Mouse (Mus musculus): ENCODE measurements around the gene Slc7a8.

Gene Slc7a8

GRCm38 (mm10) chr14:54699586-54699985, 82.2 kb downstream of the Slc7a8 start:
- DNase-seq (ENCODE audit: low spot score), result no peak

- DNase-seq (ENCODE audit: low spot score), result no peak
These were observed 83.0 kb downstream of the Slc7a8 start, which contains the start of gene Gm29776 for GRCm38 (mm10) chr14:54698733-54699132. TSS of gene Gm29776 (minus strand) at chr14:54698833.

- DNase-seq (ENCODE audit: low spot score), result no peak
These were observed 85.0 kb downstream of the Slc7a8 start for GRCm38 (mm10) chr14:54696752-54697151.

DNA sequence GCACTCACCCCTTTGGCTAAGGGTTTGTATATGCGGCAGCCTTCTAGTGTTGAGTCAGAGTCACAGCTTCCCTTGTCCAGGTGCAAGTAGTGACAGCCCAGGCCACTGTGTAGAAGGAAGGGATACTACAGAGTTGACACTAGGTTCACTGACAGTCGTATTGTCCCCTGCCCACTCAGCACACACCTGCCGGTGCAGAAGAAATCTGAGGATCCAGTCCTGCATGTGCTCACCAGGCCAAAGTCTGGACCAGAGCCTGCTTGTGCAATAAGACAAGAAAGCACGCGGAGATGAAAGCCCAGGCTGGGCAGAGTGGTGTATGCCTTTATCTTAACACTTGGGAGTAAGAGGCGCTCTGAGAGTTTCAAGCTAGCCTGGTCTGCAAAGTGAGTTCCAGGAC, 86.7 kb downstream of the Slc7a8 start:
- DNase-seq (ENCODE audit: low spot score), result no peak

DNA sequence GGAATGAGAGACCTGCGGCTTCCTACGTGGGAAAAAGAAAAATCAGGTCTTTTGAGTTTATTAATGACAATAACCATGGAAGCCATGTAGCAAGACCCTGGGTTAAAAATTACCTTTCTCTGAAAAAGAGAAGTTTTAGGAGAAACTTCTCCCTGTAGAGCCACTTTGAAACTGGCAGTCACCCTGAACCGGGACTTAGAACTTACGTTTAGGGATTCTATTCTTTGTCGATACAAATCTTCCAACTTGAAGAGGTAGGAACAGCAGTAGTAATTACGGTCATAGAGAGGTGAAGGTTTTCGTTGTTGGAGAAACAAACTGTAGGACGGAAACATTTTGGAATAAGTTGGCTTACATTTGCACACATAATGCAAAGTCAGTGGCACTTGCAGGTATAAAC, 94.5 kb downstream of the Slc7a8 start:
- no peak for DNase-seq (ENCODE audit: low spot score)

DNA sequence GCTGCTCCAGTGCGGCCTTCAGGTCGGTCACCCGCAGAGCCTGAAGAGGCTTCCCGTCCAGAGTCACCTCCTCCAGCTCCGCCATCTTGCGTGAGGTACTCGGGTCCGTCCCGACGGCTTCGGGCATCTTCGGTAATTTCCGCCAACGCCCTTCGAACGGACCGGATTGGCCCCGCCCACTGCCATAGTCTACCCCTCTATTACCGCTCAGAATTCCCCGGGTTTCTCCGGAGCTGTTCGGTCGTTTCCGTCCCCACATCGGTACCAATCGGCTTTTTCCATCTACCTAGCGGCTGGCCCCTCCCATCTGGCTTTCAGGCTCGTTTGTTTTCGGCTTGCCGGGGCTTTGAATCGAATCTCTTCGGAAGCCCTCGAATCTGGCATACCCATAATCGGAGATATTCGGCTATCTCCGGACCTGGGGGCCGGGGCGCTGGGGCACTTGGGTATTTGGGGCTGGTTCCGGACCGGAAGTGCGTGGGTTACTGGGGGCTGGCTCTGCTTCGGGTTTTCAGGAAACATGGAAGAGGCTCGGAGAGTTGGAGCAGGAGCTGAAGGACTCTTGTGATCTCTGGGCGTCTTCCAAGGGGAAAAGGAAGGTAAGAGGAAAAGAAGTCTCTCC, 95.1 kb downstream of the Slc7a8 start, which contains the start of gene Acin1:
TSS of gene Acin1 (minus strand) at position 410 of the 622 bp plus-strand sequence.
- peak; percentile 100 for DNase-seq (ENCODE audit: low spot score)

- no peak for DNase-seq (ENCODE audit: low spot score)
These were observed 95.7 kb downstream of the Slc7a8 start, which contains the start of gene 1700123O20Rik for GRCm38 (mm10) chr14:54686063-54686521. TSS of gene 1700123O20Rik (plus strand) at chr14:54686216.

- DNase-seq (ENCODE audit: low spot score), result no peak
These were observed 96.3 kb downstream of the Slc7a8 start for GRCm38 (mm10) chr14:54685471-54685870.

DNA sequence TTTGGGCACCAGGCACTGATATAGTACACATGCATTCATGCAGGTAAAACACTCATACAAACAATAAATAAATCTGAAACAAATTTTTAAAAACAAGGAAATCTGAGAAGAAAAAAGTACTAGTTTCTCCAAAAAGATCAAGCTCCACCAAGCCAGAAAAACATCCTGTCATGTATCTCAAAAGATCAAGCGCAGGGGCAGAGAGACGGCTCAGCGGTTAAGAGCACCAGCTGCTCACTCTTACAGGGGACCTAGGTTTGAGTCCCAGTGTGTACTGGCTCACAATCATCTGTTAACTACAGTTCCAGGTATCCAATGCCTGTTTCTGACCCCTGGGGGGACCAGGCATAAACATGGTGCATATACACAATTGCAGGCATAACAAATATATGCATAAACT, 99.3 kb downstream of the Slc7a8 start:
- DNase-seq (ENCODE audit: low spot score), result no peak

GRCm38 (mm10) chr14:54678657-54679304, 103.0 kb downstream of the Slc7a8 start:
- DNase-seq (ENCODE audit: low spot score), result no peak

- no peak for DNase-seq (ENCODE audit: low spot score)
These were observed 105.5 kb downstream of the Slc7a8 start for GRCm38 (mm10) chr14:54676290-54676689.

DNA sequence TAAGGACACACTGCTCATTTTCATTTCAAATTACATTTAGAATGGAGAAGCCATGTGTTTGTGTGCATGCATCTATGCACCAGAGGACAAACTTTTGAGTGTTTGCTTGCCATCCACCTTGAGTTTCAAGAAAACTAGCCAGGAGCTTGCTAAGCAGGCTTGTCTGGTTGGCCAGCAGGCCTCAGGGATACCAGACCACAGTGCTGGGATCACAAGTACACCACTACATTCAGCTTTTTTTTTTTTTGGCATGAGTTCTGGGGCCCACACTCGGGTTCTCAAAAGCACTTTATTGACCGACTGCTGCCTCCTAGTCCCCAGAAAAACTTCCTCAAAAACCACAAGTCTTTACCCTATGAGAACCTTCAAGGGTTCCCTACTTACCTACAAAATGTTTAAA, 107.4 kb downstream of the Slc7a8 start:
- no peak for DNase-seq (ENCODE audit: low spot score)
